Mouse (Mus musculus) erythroblast, embryonic 14.5 days (primary cell): ENCODE data around the gene Dock3.

ENCODE experiments used
- GATA1 ChIP-seq: IDR thresholded peaks from 2 replicates; pipeline ENCODE4 v1.6.1; 2012; ENCODE audit warnings: low read length, inconsistent platforms, mixed read lengths
- TAL1 ChIP-seq: IDR thresholded peaks from 3 replicates; pipeline ENCODE4 v1.6.1; 2012; ENCODE audit warnings: low read length, inconsistent platforms, mixed read lengths

DNA sequence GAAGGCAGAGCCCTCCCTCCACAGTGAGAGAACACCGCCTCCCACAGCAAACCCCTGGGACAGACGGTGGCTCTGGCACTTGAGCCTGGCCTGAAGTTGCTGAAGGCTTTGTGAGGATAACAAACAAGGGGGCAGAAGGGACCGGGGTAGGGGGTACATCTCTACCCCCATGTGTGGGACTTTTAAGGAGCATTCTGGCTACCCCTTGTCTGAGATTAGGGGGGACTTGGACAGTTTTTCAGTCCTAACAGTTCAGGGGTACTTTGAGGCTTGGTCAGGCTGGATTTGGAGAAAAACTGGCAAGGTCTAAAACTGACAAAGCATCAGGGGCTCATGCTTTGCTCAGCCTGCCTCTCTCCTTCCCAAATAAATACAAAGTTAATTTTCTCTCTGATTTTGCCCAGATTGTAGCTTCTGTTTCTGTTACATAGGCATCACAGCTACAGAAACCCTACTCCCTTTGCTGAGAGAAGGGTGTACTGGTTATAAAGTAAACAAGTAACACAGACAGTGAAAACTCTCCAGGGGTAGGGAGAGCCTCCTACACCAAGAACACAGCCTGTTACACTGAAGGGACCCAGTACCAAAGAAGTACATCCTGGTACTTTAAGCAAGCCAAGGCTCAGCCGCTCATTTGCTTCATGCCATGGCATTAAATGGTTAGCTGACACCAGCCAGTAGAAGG lies 350.5 kb downstream of the Dock3 start:
- TF ChIP-seq GATA1 (no peak), TAL1 (no peak)
